Mouse (Mus musculus) thymus, postnatal 36 days (tissue): ENCODE measurements at regions not wholly inside any gene's neighbourhood (a gene's known extent, or its start where the extent isn't known, plus 50 kb on each side); places are given as distances from the start of the nearest gene placed in this dataset.
A peak's percentile ranks its signal among the peaks of the same experiment; 100 is the strongest.

Source experiments
- DNase-seq, 2 experiments: peaks; one replicate each; pipeline ENCODE4 v3.0.0; 2022; ENCODE audit warnings: mixed read lengths in 2 of 2

DNA sequence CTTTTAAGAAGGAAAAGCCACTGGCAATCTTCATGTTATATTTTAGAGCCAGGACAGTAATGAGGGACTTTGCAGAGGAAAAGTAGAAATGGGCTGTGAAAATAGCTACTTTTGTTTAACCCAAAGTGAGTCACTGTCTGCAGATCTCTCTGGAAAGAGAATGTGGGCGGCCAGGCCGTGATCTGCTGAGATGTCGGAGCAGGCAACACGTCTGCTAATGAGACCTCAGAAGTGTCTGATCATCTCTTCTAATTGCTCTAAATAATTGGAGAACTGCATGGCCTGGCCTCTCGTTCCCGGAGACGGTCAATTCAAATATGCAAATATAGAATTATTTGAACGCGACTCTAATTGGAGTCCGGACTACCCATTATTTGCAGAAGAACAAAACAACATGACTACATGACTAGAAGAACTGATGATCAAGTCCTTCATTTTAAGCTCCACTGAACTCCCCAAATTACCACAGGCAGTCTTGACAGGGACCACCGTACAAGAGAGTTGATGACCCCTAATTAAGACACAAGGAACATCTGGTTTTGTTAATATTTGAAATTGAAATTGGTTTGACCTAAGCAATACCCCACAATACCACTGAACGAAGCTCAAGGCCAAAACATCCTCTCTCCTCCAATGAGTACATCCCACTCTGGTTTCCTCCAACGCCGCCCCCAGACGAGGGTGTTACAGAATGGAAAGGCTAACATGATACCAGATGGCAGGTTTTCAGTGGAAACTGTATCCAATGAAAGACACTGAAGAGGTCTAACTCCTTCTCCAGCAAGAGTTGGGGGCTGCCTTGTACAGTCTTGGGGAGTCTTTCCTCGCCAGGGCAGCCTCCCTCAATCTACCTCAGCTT, 290.4 kb upstream of the Runx1 start:
- DNase-seq: no peak

DNA sequence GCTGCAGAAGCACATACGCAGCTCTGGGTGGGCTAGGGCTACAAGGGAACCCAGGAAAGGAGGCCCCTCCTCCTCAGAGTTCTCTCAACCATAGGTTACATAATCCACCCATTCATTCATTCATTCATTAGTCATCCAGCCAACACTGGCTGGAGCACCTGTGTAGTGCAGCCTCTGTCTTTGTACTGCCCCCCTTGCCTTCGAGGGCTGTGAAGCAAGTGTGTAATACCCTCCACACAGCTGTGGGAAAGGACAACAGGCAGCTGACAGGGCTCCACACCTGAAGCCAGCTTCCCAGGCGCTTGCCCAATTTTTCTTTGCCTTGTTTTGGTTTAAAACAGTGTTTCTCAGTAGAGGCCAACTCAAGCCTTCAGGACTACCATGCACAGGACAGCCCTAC, 285.0 kb upstream of the Runx1 start:
- DNase-seq: no peak

DNA sequence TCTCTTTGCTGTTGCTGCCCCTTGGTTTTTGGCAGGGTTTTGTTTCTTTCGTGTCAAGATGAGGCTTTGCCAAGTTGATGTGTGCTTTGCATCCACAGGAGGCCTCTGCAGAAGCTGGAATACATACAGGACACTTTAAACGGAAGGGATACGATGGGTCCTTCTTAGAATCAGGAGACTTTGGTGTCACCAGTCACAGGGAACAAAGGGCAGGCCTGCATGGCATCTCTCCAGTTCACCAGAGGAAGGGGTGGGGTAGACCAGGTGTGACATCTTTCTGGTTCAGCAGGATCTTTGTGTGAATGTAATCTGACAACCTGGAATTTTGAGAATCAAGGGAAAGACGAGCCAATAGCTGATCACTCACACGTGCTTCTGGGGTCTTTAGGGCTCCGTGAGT, 284.5 kb upstream of the Runx1 start:
- DNase-seq: no peak

DNA sequence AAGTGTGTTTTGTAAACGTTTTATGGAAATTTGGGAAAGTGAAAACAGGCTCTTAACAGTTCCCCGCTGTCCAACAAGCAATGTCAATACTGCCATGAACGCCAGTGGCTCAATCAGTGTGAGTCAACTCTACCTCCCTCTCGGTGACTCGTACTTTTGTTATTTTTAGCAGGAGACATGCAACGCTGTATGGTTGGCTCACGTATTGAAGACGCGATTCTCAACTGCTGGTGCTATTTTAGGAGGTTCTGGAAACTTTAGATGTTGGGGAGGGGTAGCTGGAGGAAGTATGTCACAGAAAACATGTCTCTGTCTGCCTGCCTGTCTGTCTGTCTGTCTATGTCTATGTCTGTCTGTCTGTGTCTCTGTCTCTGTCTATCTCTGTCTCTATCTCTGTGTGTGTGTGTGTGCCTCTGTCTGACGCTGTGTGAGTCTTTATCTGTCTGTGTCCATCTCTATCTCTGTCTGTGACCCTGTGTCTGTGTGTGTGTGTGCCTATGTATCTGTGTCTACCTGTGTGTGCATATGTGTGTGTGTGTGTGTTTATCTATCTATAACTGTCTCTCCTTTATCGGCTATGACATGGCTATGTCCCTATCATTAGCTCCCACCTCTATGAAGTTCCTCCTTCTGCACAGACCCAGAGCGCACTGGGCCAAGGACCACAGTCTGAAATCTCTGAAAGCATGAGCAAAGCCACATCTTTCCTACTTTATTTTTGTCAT, 283.9 kb upstream of the Runx1 start:
- DNase-seq: no peak

DNA sequence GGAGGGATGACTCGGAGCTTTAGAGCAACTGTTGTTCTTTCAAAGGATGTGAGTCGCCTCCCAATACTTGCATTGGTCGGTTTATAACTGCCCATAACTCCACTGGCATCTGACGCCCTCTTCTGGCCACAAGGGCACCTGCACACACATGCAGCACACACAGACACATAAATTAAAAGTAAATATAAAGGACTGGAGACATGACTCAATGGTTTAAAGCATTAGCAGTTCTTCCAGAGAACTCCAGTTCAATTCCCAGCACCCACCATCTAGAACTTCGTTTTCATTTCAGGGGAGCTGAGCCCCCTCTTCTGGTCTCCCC, 281.5 kb upstream of the Runx1 start:
- DNase-seq: no peak

DNA sequence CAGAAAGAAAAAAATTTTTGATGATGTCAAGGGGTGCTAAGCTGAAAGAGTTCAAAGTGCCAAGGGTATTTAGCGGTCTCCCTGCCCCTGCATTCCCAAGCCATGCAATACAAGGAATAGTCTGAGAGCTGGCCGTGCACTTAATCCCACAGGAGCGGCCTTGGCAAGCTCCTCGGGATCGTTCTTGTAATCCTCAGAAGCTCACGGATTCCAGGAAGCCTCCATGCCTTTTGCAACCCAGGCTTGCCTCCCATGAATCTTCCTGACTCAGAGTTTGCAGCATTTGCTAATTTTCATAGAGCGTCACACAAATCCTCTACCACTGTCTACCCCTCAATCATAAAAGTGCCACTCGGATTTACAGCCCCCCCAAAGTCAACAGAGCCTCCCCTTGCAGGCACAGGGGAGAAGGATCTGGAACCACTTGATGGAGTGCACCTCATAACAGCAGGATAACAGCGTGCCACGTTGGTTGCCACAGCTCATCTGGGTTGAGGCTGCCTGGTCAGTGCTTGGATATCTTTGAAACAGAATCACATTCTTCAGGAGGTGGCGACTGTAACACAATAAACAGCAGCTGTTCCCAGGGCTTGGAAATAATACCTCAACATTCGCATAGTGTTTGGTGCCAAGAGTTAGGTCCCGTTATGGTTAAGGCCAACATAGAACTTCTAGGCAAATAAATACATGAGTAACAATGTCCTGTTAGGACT, 281.0 kb upstream of the Runx1 start:
- DNase-seq: no peak

DNA sequence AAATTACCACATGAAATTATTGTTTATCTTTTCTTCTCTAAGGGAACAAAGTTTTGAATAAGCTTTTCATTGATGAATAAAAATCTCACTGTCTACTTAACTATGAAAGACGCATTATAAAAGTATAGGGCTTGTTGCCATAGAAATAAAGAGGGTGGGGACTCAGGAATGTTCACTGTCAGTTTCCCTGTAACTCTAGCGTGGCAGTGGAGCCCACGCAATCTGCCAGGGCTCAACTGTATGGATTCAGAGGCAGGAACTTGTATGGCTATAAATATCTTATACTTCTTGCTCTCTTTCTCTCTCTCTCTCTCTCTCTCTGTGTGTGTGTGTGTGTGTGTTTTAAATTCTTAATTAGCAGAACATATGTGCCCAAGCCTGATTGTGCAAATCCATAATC, 276.2 kb upstream of the Runx1 start:
- DNase-seq: no peak

DNA sequence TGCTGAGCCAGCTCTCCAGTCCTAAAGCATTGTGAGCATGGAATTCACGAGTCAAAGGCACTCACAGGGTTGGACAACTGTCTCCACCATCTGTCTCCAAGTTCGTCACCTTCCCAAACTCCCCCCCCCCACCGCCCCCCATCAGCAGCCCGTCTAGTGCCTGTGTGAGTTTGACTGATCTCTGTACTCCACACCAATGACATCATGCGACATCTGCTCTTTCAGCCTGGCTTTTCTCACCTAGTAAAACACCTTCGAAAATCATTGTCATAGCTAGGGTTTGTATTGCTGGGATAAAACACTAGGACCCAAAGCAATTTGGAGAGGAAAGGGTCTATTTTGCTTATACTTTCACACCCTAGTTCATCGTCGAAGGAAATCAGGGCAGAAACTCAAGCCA, 272.1 kb upstream of the Runx1 start:
- DNase-seq: no peak

DNA sequence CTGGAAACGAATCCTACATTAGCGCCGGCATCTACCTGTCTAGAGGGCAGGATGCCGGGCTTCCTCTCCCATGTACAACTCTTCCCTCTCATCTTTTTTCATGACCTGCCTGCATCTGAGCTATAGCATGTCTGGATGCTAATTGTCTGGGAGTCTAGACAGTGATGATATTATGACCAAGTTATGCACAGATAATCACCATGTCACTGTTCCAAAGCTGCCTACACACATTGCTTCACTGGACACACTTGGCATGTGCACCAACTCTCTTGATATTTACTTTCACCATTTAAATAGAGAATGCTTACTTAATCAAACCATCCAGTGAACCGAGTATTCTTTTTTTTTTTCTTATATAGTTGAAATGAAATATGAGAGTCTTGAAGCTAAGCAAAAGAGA, 270.2 kb upstream of the Runx1 start:
- no peak for DNase-seq

DNA sequence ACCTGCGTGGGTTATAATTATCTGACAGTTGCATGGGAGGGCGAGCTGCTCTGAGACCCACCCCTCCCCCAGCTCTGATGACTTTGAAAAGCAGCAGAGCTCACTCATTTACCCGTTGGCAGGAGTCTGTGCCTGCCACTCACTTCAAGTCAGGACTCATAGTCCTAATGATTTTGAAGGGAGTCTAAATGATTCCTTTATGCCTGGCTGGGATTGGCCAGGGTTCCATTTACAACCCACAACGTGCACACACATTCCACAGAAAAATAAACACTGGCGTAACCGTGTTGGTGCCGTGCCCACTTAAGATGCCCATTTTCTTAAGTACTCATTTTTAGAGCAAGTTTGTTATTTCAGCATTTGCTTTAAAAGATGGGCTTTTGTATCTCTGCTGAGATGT, 266.8 kb upstream of the Runx1 start:
- no peak for DNase-seq

DNA sequence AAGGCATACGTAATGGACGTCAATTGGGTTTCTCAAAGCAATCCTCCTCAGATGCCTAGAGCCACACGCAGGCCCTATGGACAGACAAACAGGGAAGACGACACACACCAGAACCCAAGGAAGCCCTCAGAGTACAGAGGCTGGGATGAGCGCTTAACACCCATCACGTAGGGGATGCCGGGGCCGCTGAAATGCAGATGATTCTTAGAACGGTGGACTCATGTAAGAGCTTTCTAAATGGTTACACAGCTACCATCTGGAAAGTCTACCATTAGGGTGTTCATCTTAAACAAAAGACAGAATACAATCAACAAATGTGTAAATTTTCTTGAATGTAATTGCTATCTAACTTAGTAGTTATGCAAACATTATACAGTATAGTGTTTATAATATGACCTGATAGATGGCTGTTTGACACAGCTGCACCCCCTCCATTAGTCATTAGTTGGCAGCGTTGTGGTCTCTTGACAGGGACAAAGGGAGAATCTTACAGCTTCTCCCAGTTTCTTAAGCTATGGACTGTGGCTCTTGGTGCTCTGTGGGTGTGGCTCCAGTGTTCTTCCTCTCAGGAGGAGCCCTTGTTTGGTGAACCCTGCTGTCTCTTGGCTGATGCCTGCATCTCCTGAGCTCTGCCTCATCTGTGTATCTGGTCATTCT, 259.4 kb upstream of the Runx1 start:
- no peak for DNase-seq

DNA sequence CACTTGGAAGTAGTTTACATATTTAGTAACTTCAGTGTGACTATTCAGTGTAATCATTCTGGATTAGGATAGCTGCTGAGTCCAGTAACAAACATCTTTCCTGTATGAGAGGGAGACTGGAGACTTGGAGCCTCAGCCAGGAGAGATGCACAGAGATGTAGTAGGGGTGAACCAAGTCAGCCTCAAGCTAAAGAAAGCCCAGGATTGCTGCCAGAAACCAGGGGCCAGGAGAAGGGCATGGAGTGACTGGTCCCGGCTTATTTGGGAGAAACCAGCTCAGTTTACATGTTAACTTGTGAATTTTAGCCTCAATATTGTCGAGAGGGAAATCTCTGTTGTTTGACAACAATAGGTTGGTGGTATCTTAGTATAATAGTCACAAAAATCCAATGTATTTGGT, 257.8 kb upstream of the Runx1 start:
- DNase-seq: no peak

DNA sequence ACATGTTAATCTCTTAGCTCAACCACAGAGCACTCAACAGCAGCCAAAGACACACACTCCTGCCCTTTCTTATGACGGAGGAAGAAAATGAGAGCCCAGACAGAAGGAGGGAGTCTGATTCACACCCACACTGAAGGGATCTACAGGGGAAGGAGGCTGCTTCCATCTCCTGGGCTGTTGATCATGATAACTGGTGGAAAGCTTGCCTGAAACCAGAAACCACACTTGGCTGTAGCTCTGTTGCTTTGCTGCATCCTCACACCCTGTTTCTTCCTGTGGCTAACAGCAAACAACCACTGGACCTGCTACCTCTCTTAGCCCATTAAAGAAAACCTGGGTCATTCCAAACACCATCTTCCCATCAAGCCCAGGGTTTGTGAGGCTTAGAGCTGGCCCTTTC, 257.2 kb upstream of the Runx1 start:
- DNase-seq: no peak

DNA sequence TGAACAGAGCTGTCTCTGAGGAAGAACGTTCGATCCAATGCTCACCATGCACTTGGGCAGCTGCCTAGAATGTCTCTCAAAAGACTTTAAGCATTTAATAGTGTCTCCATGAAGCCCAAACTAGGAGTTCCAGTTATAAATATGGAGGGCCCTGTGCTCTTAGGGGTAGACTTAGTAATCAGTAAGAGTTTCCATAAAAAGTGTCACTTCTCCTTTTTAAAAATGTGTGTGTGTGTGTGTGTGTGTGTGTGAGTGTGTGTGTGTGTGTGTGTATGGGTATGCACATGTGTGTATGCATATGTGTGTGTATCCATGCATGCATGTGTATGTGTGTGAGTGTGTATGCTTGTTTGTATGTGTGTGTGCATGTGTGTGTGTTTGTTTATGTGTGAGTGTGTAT, 255.6 kb upstream of the Runx1 start:
- DNase-seq: no peak

DNA sequence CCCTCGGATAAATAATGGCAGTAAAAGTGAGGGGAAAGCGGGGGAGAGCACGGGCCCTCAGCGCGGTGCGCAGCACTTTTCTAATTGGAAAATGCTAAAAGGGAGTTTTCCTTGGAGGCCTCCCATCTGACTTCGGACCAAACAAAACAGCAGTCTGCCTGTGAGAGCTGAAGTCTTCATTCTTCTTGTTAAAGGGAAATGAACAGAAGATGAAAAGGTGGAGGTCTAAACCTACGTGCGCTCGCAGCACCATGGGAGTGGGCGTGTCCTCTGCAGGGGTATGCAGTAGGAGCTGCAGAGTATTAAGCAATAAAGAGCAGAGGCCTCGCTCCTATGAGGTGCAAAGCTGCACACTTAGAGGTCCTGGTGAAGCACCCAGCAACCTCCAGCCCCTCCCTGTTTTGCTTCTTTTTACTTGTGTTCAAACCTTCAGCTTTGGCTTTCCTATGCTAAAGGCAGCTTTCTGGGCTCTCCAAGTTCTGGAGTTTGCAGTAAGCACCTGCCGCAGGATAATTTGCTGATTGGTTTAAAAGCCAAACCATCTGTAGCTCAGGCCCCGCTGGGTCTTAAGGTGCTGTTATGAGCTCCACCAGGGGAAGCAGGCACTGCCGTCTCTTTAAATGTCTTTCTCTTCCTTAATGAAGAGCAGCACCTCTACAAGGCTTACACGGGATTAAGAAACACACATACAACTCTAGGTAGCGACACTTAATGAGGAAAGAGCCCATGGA, 253.9 kb upstream of the Runx1 start:
- DNase-seq: peak in 1 of 2 experiments; percentile 33

DNA sequence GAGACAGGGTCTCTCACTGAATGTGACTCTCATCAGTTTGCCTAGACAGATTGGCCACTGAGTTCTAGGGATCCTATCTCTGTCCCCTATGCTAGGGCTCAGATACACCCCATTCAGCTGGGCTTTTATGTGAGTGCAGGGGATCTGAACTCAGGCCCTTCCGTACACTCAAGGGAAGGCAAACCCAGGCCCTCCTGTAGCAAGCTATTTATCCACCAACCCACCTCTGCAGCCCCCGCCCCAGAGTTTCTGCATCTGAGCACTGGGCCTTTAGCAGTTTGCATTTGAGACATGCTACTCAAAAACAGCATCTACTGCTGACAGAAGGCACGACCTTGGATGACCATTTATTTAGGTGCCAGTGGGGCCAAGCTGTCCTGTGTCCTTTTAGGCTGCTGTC, 253.0 kb upstream of the Runx1 start:
- DNase-seq: no peak

DNA sequence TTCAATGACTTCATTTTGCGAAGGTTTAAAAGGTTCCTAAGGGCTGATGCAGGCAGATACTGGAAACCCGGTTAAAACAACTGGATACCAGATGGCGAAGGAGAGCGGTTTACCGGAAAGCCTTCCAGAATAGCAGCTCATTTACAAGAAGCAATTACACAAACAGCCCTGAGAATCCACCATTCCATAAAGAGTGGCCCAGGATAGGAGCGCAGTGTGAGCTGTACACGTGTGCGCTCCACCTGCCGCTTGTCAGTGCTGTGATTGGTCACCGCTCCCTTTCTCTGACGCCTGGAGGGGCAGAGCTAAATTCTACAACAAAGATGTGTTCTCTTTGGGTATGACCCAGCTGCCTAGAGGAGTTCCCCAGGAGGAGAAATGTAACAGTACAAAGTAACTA, 249.5 kb upstream of the Runx1 start:
- no peak for DNase-seq

DNA sequence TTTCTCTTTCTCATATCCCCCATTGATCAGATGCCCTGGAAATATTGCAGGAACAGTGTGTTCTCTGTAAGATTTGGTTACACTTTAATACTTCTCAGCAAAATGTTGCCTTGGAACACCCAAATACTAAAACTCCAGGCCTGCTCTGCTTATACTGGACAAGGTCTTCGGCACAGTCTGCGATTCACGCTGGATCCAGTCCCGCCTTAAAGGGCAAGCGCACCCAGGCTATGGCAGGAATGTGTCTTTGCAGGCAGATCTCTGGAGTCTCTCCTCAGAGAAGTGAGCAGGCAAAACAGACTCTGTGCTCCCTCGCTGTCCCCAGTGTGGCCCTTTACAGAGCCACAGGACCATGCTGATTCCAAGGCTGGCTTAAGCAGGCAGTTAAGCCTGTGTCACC, 246.2 kb upstream of the Runx1 start:
- no peak for DNase-seq

DNA sequence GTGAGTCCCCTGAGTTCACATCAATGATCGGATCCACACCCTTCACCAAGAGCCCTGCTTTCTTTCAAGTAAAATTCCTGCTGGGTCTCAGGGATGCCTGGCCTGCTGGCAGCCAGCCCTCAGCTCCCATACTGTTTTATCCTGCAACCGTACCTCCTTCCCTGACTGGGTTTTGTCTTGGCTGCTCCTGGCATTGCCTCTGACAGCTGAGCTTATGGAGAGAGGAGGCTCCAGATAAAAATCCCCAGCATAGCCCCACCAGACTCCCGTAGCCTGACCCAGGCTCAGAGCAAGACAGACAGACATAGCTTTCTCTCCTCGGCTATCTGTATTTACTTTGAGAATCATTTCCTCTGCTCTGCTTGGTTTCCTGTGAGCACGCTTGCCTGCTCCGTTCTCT, 245.8 kb upstream of the Runx1 start:
- DNase-seq: no peak

DNA sequence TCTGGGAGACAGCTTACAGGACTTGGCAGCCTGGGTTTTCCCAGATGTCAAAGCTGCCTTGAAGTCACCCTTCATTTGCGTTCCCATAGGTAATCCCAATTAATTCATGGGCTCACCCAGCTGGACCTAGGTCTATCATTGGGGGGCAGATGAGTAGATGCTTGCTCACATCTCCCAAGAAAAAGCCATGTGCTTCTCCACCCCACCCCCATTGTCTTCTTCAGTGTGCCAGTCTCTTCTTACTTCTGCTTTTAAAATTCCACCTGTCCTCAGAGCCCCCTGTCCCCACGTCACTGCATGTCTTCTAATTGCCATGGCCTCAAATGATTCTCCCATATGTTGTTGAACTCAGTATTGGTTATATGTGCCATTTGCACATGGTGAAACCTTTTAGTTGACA, 240.9 kb upstream of the Runx1 start:
- DNase-seq: no peak

DNA sequence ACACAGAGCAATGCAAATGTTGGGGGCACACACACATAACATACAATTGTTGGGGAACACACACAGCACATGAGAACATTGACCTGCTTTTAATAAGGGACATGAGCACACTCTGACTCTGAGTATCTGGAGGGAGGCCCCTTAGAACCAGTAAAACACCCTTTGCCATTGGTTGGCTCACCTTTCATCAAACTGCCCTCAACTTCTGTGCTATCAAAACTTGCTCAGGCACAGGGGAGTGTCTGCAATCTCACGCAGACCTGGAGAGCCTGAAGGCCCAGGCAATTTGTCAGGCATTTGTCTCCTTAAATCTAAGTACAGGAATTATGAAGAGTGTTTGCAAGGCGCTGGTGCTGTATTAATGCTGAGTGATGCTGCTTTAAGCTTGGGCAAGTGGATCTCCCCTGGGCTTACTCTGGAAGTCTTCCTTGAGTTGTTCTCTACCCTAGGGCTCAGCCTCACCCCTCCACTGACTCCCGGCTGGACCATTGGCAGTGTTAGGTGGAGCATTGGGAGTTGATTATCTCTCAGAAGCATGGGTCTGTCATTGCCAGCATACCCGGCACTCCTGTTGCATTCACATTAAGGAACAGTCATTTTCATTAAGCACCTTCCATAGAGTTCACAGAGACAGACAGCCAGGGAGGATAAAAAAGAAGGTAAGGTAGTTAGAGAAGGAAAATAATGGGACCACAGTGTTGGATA, 235.7 kb upstream of the Runx1 start:
- DNase-seq: no peak

DNA sequence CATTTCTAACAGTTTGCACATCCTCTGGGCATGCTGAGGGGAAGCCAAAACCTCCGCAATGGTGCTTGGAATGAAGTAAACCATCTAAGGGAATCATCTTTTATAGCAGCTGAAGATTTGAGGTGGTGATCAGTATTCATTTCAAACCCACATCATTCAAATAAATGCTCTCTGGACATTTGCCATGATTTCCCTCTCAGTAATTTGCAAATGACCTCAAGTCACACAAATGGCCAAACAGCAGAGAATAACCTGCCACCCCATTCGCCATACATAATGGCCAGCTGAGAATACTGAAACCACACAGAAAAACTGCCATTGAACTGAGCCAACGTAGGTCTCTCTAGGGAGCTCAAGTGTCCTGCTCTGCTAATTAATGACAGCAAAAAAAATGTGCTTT, 230.3 kb upstream of the Runx1 start:
- DNase-seq: no peak
